Mouse (Mus musculus): ENCODE measurements around the gene Izumo1r. TPM values are rescaled to one million over a fixed set of nuclear protein-coding genes. Genes with fewer than 3 reads are reported as not detected.

Izumo1r gene
- total and polyA plus RNA-seq, 3 experiments: not detected

- Histone ChIP-seq H3K36me3 (ENCODE audit: control insufficient read depth in 1 of 2, insufficient read depth in 2 of 2, low read length in 2 of 2) (no peaks in the 10 kb centered on the region), H3K27me3 (ENCODE audit: control insufficient read depth in 1 of 2, insufficient read depth in 2 of 2, low read length in 2 of 2) (no peaks in the 10 kb centered on the region), H3K27ac (ENCODE audit: control insufficient read depth, low read depth, low read length) (no peak overlapping the region), H3K9me3 (replicated peaks; ENCODE audit: insufficient read depth, low read length) (no peaks in the 10 kb centered on the region), H3K9ac (ENCODE audit: control insufficient read depth, low read depth, low read length, poor library complexity, severe bottlenecking) (no peak overlapping the region), H3K4me1 (ENCODE audit: control insufficient read depth in 1 of 2, insufficient read depth in 2 of 2, low read length in 2 of 2) (no peaks in the 10 kb centered on the region), H3K4me3 (ENCODE audit: control insufficient read depth in 1 of 2, insufficient read depth in 1 of 2, low read depth in 2 of 2, low read length in 2 of 2) (no peak overlapping the region), H3K79me2 (ENCODE audit: control insufficient read depth, insufficient read depth, low read length, poor library complexity) (no peaks in the 10 kb centered on the region)
- DNase-seq (ENCODE audit: low read depth, low spot score): no peak
- TF ChIP-seq MAX (IDR thresholded peaks at IDR 0.05; ENCODE audit: low read length) (peak; percentile 60), MEF2A (IDR thresholded peaks at IDR 0.05; ENCODE audit: extremely low read depth, insufficient replicate concordance, low read depth, low read length, poor library complexity, severe bottlenecking) (no peak), POLR2AphosphoS2 (IDR thresholded peaks at IDR 0.05; ENCODE audit: low read length) (peak; percentile 66; the same call in 1 of the 2 replicates), EP300 (IDR thresholded peaks at IDR 0.05; ENCODE audit: low read depth in 1 of 2, low read length in 2 of 2) (no peak), USF1 (IDR thresholded peaks at IDR 0.05; ENCODE audit: low read depth, low read length) (no peak), NRF1 (IDR thresholded peaks at IDR 0.05; ENCODE audit: insufficient read depth, low read depth, low read length, poor library complexity, severe bottlenecking) (no peak)
These were observed 55.3 kb downstream of the Izumo1r start for GRCm38 (mm10) chr9:14848267-14848935.

GRCm38 (mm10) chr9:14846428-14846827 lies 57.3 kb downstream of the Izumo1r start:
- TF ChIP-seq GABPA (IDR thresholded peaks at IDR 0.05; ENCODE audit: low read depth, low read length): no peak
- TF ChIP-seq GATA1 (IDR thresholded peaks at IDR 0.05; ENCODE audit: low read depth, low read length): no peak
- TF ChIP-seq MXI1 (IDR thresholded peaks at IDR 0.05; ENCODE audit: low read depth, low read length): peak; percentile 81
- peak; percentile 91 for TF ChIP-seq RAD21 (IDR thresholded peaks at IDR 0.05; ENCODE audit: low read depth, low read length)
- TF ChIP-seq TAL1 (IDR thresholded peaks at IDR 0.05; ENCODE audit: low read length): no peak
- TF ChIP-seq TBP (IDR thresholded peaks at IDR 0.05; ENCODE audit: low read depth, low read length): no peak
- peak; percentile 100 for TF ChIP-seq MAX (IDR thresholded peaks at IDR 0.05; ENCODE audit: low read length)
- TF ChIP-seq MYB (IDR thresholded peaks at IDR 0.05; ENCODE audit: low read depth, low read length): no peak
- TF ChIP-seq CTCF (IDR thresholded peaks at IDR 0.05 in 2 of 3, conservative IDR thresholded peaks at IDR 0.05 in 1 of 3; ENCODE audit: control insufficient read depth in 1 of 3, insufficient read depth in 1 of 3, low read depth in 2 of 3, low read length in 3 of 3, poor library complexity in 1 of 3, severe bottlenecking in 1 of 3): peak; percentile 93 to 99 (median 98)
- TF ChIP-seq SMC3 (IDR thresholded peaks at IDR 0.05; ENCODE audit: low read depth, low read length): peak; percentile 95
- TF ChIP-seq MAZ (IDR thresholded peaks at IDR 0.05; ENCODE audit: low read depth, low read length): no peak
- peak; percentile 79 for TF ChIP-seq ZC3H11A (IDR thresholded peaks at IDR 0.05; ENCODE audit: low read depth, low read length)
- TF ChIP-seq USF1 (IDR thresholded peaks at IDR 0.05; ENCODE audit: low read depth, low read length): peak; percentile 83
- TF ChIP-seq NELFE (IDR thresholded peaks at IDR 0.05; ENCODE audit: low read depth, low read length): no peak
- TF ChIP-seq TCF12 (IDR thresholded peaks at IDR 0.05; ENCODE audit: low read depth, low read length): no peak
- TF ChIP-seq USF2 (IDR thresholded peaks at IDR 0.05; ENCODE audit: borderline replicate concordance in 1 of 2, insufficient read depth in 1 of 2, low read depth in 1 of 2, low read length in 2 of 2): no peak
- TF ChIP-seq MYC (IDR thresholded peaks at IDR 0.05; ENCODE audit: low read depth, low read length): peak; percentile 100
- H3K9me3 ChIP-seq (replicated peaks; ENCODE audit: insufficient read depth, low read length): no peaks in the 10 kb centered on the region
- H3K36me3 ChIP-seq (ENCODE audit: control insufficient read depth in 1 of 2, insufficient read depth in 2 of 2, low read length in 2 of 2): no peaks in the 10 kb centered on the region
- no peak overlapping the region for H3K4me3 ChIP-seq (ENCODE audit: control insufficient read depth in 1 of 2, insufficient read depth in 1 of 2, low read depth in 2 of 2, low read length in 2 of 2)
- no peak overlapping the region for H3K27ac ChIP-seq (ENCODE audit: control insufficient read depth, low read depth, low read length)
- H3K27me3 ChIP-seq (ENCODE audit: control insufficient read depth in 1 of 2, insufficient read depth in 2 of 2, low read length in 2 of 2): no peaks in the 10 kb centered on the region
- peak; percentile 88 for DNase-seq (ENCODE audit: low read depth, low spot score)
- no peak overlapping the region for H3K9ac ChIP-seq (ENCODE audit: control insufficient read depth, low read depth, low read length, poor library complexity, severe bottlenecking)
- no peaks in the 10 kb centered on the region for H3K4me1 ChIP-seq (ENCODE audit: control insufficient read depth in 1 of 2, insufficient read depth in 2 of 2, low read length in 2 of 2)
- H3K79me2 ChIP-seq (ENCODE audit: control insufficient read depth, insufficient read depth, low read length, poor library complexity): no peaks in the 10 kb centered on the region

All from MEL (cell line).